Mouse (Mus musculus) gastrocnemius, postnatal 14 days (tissue): ENCODE results near the gene Cadps. TPM values are rescaled to one million over a fixed set of nuclear protein-coding genes. Genes with fewer than 3 reads are reported as not detected.

ENCODE experiments used
- DNase-seq: peaks from one replicate; pipeline ENCODE4 v3.0.0; 2021; ENCODE audit warnings: mixed read lengths
- intact Hi-C: fragments of 180-260 bp; cut with DNase I; formaldehyde crosslinking; loops from one replicate; pipeline ENCODE4 v1.15.1; 2025; ENCODE audit warnings: low total_unique reads
- total RNA-seq, 2 experiments: library from RNA; stranded (reverse); gene quantifications; 2 replicates each; pipeline ENCODE4 v1.2.3; 2021

Gene Cadps
- total RNA-seq, 2 experiments from 2014 or later: 0.06 to 0.16 TPM

DNA sequence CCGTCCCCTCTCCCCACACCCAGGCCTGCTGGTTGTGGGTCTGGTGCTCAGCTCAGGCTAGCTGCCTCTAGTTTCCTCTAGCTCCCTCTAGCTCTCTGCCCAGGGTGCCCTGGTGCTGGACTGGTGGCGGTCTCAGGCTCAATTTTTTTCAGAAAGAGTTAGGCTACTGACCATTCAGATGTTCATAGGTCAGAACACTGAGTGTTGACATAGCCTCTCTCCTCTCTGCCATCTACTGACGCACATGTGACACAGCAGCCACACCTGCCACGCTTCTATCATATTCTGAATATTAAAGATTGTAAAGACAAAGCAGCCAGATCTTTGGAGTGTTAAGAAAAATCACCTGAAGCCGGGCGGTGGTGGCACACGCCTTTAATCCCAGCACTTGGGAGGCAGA lies 489.3 kb downstream of the Cadps start:
- DNase-seq: no peak
- intact Hi-C loops: no loop called here
